Mouse (Mus musculus): Measurements from ENCODE around the gene Plcxd2. TPM values are rescaled to one million over a fixed set of nuclear protein-coding genes. Genes with fewer than 3 reads are reported as not detected.
A peak's percentile ranks its signal among the peaks of the same experiment; 100 is the strongest.

Plcxd2 gene
- polyA plus RNA-seq, 1 experiment from 2014 or later = 2.0 TPM

DNA sequence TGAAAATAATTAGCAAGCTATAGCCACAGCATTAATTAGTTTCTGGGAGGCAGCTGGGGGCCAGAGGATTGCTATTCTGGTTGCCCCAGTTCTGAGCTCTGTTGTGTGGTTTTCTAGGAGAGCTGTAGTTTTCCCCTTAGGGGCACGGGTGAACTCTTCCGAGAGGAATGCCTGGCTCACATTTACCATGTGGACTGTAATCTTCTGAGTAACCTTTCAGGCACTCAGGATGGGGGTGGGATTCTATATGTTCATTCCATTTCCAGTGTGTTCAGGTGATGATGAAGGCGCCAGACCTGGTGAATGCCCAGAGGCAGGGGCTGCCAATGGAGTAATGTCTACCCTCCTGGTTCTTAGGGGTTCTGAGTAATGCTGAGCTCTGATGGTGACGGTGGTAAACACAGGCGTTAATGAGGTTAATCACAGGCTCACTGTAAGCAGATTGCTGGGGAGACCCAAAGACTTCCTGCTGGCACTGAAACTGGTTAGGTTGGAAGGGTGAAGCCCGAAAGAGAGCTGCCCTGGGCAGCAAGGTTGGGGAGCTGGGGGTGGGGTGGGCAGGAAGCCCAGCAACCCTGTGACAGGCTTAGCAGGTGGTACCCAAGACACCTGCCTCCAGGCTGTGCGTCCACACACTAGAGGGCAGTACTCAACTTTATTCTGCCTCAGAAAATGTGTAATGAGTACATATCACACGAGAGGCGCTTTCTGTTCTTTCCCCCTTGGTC is 35.9 kb downstream of the Plcxd2 start:
- 67% methylated on average over 9 of the region's 9 CpGs for WGBS

DNA sequence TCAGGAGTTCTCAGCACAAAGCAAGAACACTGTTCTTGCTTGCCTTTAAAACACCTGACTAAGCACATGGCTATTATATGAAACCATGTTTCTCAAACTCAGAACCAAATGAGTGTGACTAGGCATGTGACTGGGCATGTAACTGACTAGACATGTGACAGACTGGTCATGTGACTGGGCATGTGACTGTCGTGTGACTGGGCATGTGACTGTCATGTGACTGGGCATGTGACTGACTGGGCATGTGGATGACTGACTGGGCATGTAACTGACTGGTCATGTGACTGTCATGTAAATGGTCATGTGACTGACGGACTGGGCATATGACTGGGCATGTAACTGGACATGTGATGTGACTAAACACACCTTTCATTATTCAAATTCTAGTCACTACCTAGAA is 39.8 kb downstream of the Plcxd2 start:
- H3K4me3 ChIP-seq = no peak overlapping the region
- no peak overlapping the region for H3K27ac ChIP-seq (replicated peaks)
- H3K4me1 ChIP-seq = no peaks in the 10 kb centered on the region
- no peak for DNase-seq (ENCODE audit: low spot score)
- whole genome bisulfite sequencing = 88% methylated on average over 2 of the region's 2 CpGs
- no peaks in the 10 kb centered on the region for H3K9me3 ChIP-seq (replicated peaks)
- H3K27me3 ChIP-seq (ENCODE audit: low read depth, poor library complexity, severe bottlenecking) = no peaks in the 10 kb centered on the region
- no peaks in the 10 kb centered on the region for H3K36me3 ChIP-seq

More for the DNA sequence above, 35.9 kb downstream of the Plcxd2 start:
- H3K4me3 ChIP-seq = no peak overlapping the region
- no peak for DNase-seq (ENCODE audit: low spot score)
- no peaks in the 10 kb centered on the region for H3K36me3 ChIP-seq
- H3K9me3 ChIP-seq (replicated peaks) = no peaks in the 10 kb centered on the region
- no peaks in the 10 kb centered on the region for H3K4me1 ChIP-seq
- H3K27ac ChIP-seq (replicated peaks) = no peak overlapping the region
- H3K27me3 ChIP-seq (ENCODE audit: low read depth, poor library complexity, severe bottlenecking) = no peaks in the 10 kb centered on the region

DNA sequence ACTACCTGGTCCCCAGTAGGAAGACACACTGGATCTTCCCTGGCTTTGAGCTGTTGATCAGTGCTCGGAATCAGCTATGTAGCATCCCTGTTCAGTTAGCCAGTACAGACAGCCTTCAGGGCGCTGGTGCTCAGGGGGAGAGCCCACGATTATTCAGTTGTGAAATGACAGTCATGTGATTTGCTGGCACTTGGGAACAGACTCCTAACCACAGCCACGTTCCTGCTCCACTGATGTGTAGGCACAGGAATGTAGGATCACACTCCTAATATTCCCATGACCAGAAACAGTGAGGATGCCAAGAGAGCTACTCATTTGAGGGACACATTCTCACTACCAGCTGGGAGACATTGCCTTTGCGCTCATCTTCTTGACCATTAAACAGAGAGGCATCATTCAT is 41.3 kb downstream of the Plcxd2 start:
- Histone ChIP-seq H3K36me3 (no peaks in the 10 kb centered on the region), H3K27me3 (ENCODE audit: low read depth, poor library complexity, severe bottlenecking) (no peaks in the 10 kb centered on the region), H3K9me3 (replicated peaks) (no peaks in the 10 kb centered on the region), H3K4me3 (no peak overlapping the region), H3K27ac (replicated peaks) (no peak overlapping the region), H3K4me1 (no peaks in the 10 kb centered on the region)
- DNase-seq (ENCODE audit: low spot score) = no peak
- 86% methylated on average over 5 of the region's 5 CpGs for WGBS

DNA sequence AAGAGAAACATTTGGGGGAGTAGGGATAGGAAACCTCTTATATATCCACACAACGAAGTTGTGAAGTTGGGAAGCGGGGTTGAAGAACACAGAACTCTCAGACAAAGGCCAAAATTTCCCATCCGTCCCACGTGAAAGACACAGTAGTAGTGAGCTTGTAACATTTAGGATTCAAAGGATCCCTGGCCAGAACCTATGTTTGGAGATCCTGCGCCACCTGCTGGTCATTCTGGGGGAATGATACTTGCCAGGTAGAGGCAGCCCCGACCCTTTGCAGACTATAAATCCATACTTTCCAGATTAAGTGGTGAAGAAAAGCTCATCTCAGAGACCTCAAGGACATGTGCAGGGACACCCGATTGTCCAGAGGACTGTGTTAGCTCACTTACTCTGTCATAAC is 42.5 kb downstream of the Plcxd2 start:
- no peaks in the 10 kb centered on the region for H3K4me1 ChIP-seq
- H3K9me3 ChIP-seq (replicated peaks) = no peaks in the 10 kb centered on the region
- DNase-seq (ENCODE audit: low spot score) = peak; percentile 77
- no peaks in the 10 kb centered on the region for H3K36me3 ChIP-seq
- H3K4me3 ChIP-seq = no peak overlapping the region
- no peak overlapping the region for H3K27ac ChIP-seq (replicated peaks)
- H3K27me3 ChIP-seq (ENCODE audit: low read depth, poor library complexity, severe bottlenecking) = no peaks in the 10 kb centered on the region
- 15% methylated on average over 7 of the region's 7 CpGs for WGBS

DNA sequence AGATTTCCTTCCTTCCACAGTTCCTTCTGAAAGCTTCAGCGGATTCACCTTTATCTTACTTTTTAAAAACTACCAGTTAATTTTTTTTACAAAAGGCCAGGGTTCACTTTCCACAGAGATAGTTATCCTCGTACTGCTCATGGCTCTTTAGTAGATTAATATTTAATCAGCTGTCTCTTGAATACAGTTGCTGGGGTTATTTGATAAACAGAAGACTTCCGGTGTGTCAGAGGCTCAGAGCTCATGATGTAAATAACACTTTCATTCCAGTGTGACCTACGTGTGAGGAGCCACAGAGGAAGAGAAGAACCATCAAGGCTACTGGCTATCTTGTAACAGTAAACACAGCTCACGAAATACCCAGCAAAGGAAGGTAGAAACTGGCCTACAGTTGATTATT is 43.4 kb downstream of the Plcxd2 start:
- Histone ChIP-seq H3K36me3 (no peaks in the 10 kb centered on the region), H3K4me1 (no peaks in the 10 kb centered on the region), H3K9me3 (replicated peaks) (no peaks in the 10 kb centered on the region), H3K27ac (replicated peaks) (no peak overlapping the region), H3K27me3 (ENCODE audit: low read depth, poor library complexity, severe bottlenecking) (no peaks in the 10 kb centered on the region), H3K4me3 (no peak overlapping the region)
- 87% methylated on average over 5 of the region's 5 CpGs for WGBS
- no peak for DNase-seq (ENCODE audit: low spot score)

DNA sequence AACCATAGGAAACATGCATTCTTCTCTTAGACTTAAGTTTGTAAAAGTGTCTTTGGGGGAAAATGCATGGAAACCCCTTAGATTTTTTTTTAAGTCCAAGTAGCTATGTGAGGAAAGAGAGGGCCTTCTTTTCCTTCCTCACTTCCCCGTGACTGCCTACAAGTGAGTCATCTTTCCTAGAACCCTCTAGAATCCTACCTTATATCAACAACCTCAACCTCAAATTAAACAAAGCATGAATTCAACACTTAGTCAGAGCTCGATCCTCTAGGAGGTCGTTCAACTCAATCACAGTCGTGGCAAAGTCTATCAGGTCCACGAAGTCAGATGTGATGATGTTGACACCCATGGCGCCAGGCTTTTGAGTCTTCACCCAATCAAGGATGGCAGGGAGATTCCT is 45.2 kb downstream of the Plcxd2 start:
- Histone ChIP-seq H3K4me1 (no peaks in the 10 kb centered on the region), H3K27ac (replicated peaks) (no peak overlapping the region), H3K4me3 (no peak overlapping the region), H3K27me3 (ENCODE audit: low read depth, poor library complexity, severe bottlenecking) (no peaks in the 10 kb centered on the region), H3K36me3 (no peaks in the 10 kb centered on the region), H3K9me3 (replicated peaks) (no peaks in the 10 kb centered on the region)
- no peak for DNase-seq (ENCODE audit: low spot score)
- 94% methylated on average over 6 of the region's 6 CpGs for WGBS

DNA sequence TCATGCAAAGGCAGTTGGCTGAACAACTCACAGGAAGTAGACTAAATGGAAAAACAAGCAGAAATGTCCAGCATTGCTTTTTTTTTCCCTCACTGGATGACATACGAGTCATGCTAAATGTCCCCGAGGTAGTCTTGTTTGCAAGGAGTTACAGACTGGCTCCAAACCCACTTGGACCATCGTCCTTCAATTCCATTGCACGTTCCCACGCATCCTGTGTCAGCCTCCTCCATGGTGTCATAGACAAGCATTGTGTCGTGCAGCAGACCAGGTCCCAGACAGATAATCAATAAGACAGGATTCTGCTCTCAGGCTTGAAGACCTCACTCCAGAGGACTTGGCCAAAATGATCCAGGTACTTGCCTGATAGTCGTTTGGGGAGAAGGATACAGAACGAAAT is 46.2 kb downstream of the Plcxd2 start:
- H3K36me3 ChIP-seq = no peaks in the 10 kb centered on the region

DNA sequence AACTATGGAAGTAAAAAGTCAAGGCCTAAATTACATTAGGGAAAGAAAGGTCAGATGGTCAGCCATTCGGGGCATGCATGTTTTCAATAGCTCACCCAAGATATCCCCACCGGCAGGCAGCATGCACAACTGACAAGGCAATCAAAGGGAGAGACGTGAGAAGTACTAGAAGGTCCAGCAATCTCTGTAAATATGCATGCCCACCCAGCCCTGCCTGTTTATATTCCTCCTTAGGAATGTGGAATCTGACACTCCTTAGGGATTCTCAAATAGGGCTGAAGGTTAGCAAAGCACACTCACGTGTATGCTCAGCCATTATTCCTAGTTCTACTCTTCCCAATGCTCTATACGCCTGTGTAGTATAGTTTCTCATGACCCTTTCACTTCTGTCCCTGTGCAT is 46.9 kb downstream of the Plcxd2 start:
- Histone ChIP-seq H3K4me3 (no peak overlapping the region), H3K27me3 (ENCODE audit: low read depth, poor library complexity, severe bottlenecking) (no peaks in the 10 kb centered on the region), H3K4me1 (no peaks in the 10 kb centered on the region), H3K27ac (replicated peaks) (no peak overlapping the region), H3K9me3 (replicated peaks) (no peaks in the 10 kb centered on the region), H3K36me3 (no peaks in the 10 kb centered on the region)
- no peak for DNase-seq (ENCODE audit: low spot score)
- WGBS = 67% methylated on average over 5 of the region's 5 CpGs

More for the DNA sequence above, 46.2 kb downstream of the Plcxd2 start:
- H3K27me3 ChIP-seq (ENCODE audit: low read depth, poor library complexity, severe bottlenecking) = no peaks in the 10 kb centered on the region
- H3K9me3 ChIP-seq (replicated peaks) = no peaks in the 10 kb centered on the region
- no peak overlapping the region for H3K4me3 ChIP-seq
- WGBS = 89% methylated on average over 8 of the region's 8 CpGs
- H3K4me1 ChIP-seq = no peaks in the 10 kb centered on the region
- H3K27ac ChIP-seq (replicated peaks) = no peak overlapping the region
- DNase-seq (ENCODE audit: low spot score) = no peak

DNA sequence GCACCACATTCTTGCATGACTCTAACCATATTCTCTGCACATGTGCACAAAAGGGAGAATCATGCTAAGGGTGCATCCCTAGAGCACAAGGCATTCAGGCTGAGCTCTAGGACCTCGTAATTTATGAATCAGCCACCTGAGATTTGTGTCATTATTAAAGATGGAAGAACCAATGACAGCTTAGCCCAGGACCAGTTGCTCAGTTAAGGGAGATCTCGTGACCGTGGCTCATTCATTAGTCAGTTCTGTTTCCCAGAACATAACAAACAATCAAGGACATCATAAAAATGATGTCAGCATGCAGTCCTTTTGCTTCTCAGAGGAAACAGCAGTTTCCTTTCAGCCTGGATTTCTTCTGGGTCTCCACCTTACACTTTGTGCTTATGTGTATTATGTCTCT is 49.0 kb downstream of the Plcxd2 start:
- WGBS = 88% methylated on average over 3 of the region's 3 CpGs
- DNase-seq (ENCODE audit: low spot score) = no peak
- Histone ChIP-seq H3K4me1 (no peaks in the 10 kb centered on the region), H3K4me3 (no peak overlapping the region), H3K36me3 (no peaks in the 10 kb centered on the region), H3K9me3 (replicated peaks) (no peaks in the 10 kb centered on the region), H3K27me3 (ENCODE audit: low read depth, poor library complexity, severe bottlenecking) (no peaks in the 10 kb centered on the region), H3K27ac (replicated peaks) (no peak overlapping the region)

DNA sequence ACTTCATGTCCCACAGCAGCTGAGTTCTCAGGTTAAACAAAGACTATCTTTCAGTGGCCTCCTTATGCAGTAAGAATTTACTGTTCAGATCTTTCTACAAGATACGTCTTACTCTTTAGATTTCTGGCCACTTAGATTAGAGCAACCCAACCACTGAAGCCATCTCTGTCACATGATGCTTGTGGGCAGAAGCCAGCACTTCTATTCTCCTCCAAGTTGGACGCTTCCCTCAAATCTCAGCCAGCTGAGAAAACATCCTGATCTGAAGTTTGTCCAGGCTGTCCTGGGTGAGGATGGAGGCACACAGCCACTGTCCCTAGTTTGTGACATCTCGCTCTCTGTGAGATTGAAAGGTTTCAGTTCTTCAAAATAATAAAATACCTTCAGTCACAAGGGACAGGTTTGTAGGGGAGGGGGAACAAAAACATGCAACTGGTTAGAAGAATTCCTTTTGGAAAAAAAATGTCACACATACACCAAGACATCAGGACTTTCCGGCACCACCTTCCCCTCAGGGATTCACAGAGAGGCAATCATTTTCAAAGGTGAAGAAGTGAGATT is 53.5 kb downstream of the Plcxd2 start:
- H3K27me3 ChIP-seq (ENCODE audit: low read depth, poor library complexity, severe bottlenecking) = no peaks in the 10 kb centered on the region
- no peaks in the 10 kb centered on the region for H3K4me1 ChIP-seq
- no peak overlapping the region for H3K4me3 ChIP-seq
- H3K27ac ChIP-seq (replicated peaks) = no peak overlapping the region
- H3K9me3 ChIP-seq (replicated peaks) = no peaks in the 10 kb centered on the region
- H3K36me3 ChIP-seq = no peaks in the 10 kb centered on the region
- WGBS = 76% methylated on average over 4 of the region's 4 CpGs
- DNase-seq (ENCODE audit: low spot score) = no peak

DNA sequence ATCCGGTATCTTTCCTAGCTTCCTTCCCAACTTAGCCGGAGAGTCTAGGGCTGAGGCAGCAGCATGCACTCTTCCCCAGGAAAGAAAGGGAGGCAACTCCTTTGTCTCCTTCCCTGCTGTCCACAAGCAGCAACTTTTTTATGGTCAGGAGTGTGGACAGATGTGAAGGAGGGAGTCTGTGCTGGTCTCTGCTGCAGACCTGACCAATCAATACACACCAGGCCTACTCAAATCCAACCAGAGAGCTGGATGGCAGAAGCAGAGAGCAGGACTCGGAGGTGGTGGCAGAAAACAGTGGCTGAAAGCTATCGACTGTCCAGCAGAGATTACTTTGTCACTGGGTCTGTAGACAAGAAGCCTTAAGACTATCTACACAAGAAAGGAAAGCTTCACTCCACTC is 56.6 kb downstream of the Plcxd2 start, which contains the start of gene Phldb2:
TSS of gene Phldb2 (minus strand) at position 205 of the 400 bp plus-strand sequence.
- Histone ChIP-seq H3K36me3 (no peaks in the 10 kb centered on the region), H3K27ac (replicated peaks) (no peak within 1 kb of the TSS), H3K4me1 (no peaks in the 10 kb centered on the region), H3K27me3 (ENCODE audit: low read depth, poor library complexity, severe bottlenecking) (no peaks in the 10 kb centered on the region), H3K4me3 (no peak within 1 kb of the TSS), H3K9me3 (replicated peaks) (no peaks in the 10 kb centered on the region)
- no peak for DNase-seq (ENCODE audit: low spot score)
- WGBS = 85% methylated on average over 4 of the region's 4 CpGs

DNA sequence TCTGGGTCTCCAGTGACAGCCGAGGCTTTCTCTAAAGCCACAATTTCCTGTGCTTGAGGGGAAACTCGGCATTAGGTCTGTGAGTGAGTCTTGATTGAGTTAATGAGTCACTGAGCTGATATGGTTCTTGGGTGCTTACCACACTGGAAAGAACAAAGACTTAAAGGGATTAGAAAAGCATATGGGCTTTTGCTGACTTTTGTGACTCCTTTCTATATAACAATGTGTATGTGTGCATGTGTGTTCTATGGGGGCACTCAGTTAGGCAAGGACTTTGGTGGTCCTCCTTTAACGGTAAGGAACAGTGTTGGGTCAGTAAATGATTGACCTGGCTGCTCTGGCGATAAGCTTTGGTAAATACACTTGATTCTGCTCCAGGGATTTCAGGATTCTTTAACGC is 57.5 kb downstream of the Plcxd2 start:
- WGBS = 86% methylated on average over 5 of the region's 5 CpGs
- Histone ChIP-seq H3K27ac (replicated peaks) (no peak overlapping the region), H3K27me3 (ENCODE audit: low read depth, poor library complexity, severe bottlenecking) (no peaks in the 10 kb centered on the region), H3K4me3 (no peak overlapping the region), H3K36me3 (no peaks in the 10 kb centered on the region), H3K9me3 (replicated peaks) (no peaks in the 10 kb centered on the region), H3K4me1 (no peaks in the 10 kb centered on the region)
- no peak for DNase-seq (ENCODE audit: low spot score)

DNA sequence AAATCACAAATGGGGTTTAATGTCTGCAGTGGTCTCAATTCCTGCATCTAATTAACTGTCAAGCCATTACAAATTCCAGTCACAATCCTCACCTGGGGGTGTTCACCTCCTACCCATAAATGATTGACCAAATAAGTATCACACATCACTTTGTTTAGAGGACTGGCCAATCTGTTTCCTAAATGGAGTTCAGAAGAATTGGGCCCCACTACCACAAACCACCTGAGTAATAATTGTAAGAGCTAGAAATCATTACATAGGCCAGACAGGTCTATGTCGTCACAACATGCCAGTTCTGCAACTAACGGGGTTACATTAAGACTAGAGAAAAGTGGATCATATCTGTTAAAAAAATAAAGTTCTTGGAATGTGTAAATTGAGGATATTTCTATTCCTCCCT is 58.0 kb downstream of the Plcxd2 start:
- H3K36me3 ChIP-seq = no peaks in the 10 kb centered on the region
- no peak overlapping the region for H3K27ac ChIP-seq (replicated peaks)
- WGBS = 93% methylated on average over 2 of the region's 2 CpGs
- no peaks in the 10 kb centered on the region for H3K27me3 ChIP-seq (ENCODE audit: low read depth, poor library complexity, severe bottlenecking)
- no peaks in the 10 kb centered on the region for H3K9me3 ChIP-seq (replicated peaks)
- DNase-seq (ENCODE audit: low spot score) = no peak
- no peak overlapping the region for H3K4me3 ChIP-seq
- H3K4me1 ChIP-seq = no peaks in the 10 kb centered on the region

Measured in midbrain, embryonic 10.5 days (tissue).